Mouse (Mus musculus) small intestine, adult 2 months (tissue): ENCODE measurements at regions not wholly inside any gene's neighbourhood (a gene's known extent, or its start where the extent isn't known, plus 50 kb on each side); places are given as distances from the start of the nearest gene placed in this dataset.

ENCODE experiments used
- CTCF ChIP-seq: fragments of 200-500 bp; IDR thresholded peaks from 2 replicates; pipeline ENCODE4 v1.5.1; 2012; ENCODE audit warnings: low read depth, mild to moderate bottlenecking, control low read depth, inconsistent platforms, low read length, moderate library complexity, mixed read lengths; ENCODE audit not compliant: insufficient replicate concordance, insufficient read length; ENCODE audit errors: extremely low read depth
- POLR2A ChIP-seq: fragments of 200-500 bp; IDR thresholded peaks from 2 replicates; pipeline ENCODE4 v1.6.1; 2012; ENCODE audit warnings: low read depth, mild to moderate bottlenecking, control low read depth, inconsistent platforms, low read length, moderate library complexity

DNA sequence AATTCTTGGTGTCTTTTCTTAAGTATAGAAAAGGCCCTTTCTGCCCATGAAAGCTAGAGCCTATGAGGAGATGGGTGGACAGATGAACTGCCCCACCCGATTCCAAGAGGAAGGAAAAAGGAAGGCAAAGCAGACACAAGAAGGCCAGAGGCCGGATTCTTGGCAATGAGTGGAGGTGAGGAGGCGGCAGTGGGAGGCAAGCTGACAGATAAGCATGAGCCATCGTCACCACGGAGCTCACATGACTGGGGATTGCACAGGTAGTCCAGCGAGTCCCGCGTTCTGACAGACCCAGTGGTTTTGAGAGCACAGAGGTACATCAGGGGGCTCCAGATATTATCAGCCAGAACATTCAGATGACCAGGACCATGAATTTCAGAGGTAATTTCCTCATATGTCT lies 79.4 kb upstream of the Tcf12 start:
- TF ChIP-seq CTCF (no peak), POLR2A (no peak)
